Mouse (Mus musculus): ENCODE results near the gene Olfr767. TPM values are rescaled to one million over a fixed set of nuclear protein-coding genes. Genes with fewer than 3 reads are reported as not detected.

Olfr767 gene
- total and polyA plus RNA-seq, 2 experiments: not detected

DNA sequence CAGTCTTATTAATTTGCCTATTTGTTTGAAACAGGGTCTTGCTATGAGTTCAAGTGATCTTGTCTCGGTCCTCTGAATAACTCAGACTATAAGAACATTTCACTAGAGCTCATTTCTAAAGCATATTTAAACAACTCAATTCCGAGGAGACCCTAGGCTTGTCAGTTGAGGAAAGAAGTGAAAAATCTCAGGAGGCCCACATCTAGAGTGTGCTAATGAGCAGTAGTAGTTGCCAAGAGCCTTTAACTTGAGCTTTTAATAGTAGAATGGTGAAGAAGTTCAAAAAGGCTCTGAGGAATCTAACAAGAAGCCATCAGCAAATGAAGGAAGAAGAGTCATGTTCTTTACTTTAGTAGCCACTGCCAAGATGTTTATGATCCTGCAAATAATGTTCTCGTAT is 42.9 kb downstream of the Olfr767 start, which contains the start of gene Olfr764-ps1:
Olfr764-ps1 (minus strand) TSS at position 101 of the 400 bp plus-strand sequence.
- TF ChIP-seq CTCF (IDR thresholded peaks at IDR 0.05; ENCODE audit: low read depth, low read length) (no peak), POLR2A (IDR thresholded peaks at IDR 0.05; ENCODE audit: extremely low read depth, insufficient read depth, low read length) (no peak)
- H3K27ac ChIP-seq (replicated peaks; ENCODE audit: insufficient read depth, low read depth, low read length): no peak within 1 kb of the TSS
- no peaks in the 10 kb centered on the region for H3K79me2 ChIP-seq (ENCODE audit: control insufficient read depth, insufficient read depth, low read length)
- DNase-seq (ENCODE audit: extremely low read depth, low read depth, low spot score): no peak
- H3K4me3 ChIP-seq (ENCODE audit: insufficient read depth, low read depth, low read length): no peak within 1 kb of the TSS
- 71% methylated on average over 3 of the region's 3 CpGs for WGBS
- H3K9ac ChIP-seq (ENCODE audit: low read depth, low read length): no peak within 1 kb of the TSS
- H3K36me3 ChIP-seq (ENCODE audit: control insufficient read depth, insufficient read depth, low read length): no peaks in the 10 kb centered on the region
- no peaks in the 10 kb centered on the region for H3K4me1 ChIP-seq (ENCODE audit: control insufficient read depth, insufficient read depth, low read length)
- no peaks in the 10 kb centered on the region for H3K27me3 ChIP-seq (ENCODE audit: control insufficient read depth, insufficient read depth, low read length)

DNA sequence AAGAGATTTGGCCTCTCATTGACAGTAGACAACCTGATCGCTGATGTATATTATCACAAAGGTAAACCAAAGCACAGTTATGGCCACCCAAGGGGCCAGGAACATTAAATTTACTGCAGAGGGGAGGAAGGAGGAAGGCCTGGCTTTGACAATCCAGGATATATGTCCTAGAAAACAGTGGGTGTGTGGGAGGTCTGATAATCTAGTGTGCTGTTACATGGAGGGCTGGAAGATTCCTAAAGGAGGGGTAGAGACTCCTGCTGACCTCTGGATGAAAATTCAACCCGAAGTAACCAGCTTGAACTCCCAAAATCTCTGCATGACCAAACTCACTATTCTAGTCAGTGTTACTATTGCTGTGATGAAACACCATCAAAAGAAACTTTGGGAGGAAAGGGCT is 54.4 kb downstream of the Olfr767 start:
- DNase-seq (ENCODE audit: extremely low read depth, low read depth, low spot score): no peak
- no peak for TF ChIP-seq CTCF (IDR thresholded peaks at IDR 0.05; ENCODE audit: low read depth, low read length)
- no peak for TF ChIP-seq POLR2A (IDR thresholded peaks at IDR 0.05; ENCODE audit: extremely low read depth, insufficient read depth, low read length)

DNA sequence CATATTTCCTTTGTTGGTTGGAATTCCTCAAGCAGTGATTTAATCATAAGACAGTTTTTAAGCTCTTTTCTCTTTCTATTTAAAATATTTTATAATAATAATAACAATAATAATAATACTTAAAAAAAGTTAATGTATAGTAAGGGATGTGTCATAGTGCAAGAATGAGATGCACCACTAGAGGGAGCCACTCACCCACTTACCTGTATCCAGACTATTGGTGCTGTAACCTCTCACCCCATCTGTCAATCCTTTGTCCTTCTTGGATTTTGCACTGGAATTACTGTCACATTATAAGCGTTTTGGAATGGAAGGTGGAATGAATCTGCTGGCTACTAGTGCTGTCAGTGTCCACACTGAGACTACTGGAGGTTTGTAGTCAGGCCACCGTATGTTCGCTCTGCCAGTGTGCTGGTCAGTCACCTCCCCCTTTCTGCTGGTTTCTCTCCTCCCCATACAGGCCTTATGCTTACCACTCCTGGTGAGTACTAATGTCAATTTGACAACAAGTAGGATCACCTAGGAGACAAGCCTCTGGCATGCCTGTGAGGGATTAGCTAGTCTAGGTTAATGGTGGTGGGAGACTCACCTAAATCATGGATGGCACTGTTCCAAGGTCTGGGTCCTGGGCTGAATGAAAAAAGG is 56.6 kb downstream of the Olfr767 start:
- Histone ChIP-seq H3K27me3 (ENCODE audit: control insufficient read depth, insufficient read depth, low read length) (no peaks in the 10 kb centered on the region), H3K27ac (replicated peaks; ENCODE audit: insufficient read depth, low read depth, low read length) (no peak overlapping the region), H3K9ac (ENCODE audit: low read depth, low read length) (no peak overlapping the region), H3K36me3 (ENCODE audit: control insufficient read depth, insufficient read depth, low read length) (no peaks in the 10 kb centered on the region), H3K79me2 (ENCODE audit: control insufficient read depth, insufficient read depth, low read length) (no peaks in the 10 kb centered on the region), H3K4me1 (ENCODE audit: control insufficient read depth, insufficient read depth, low read length) (no peaks in the 10 kb centered on the region), H3K4me3 (ENCODE audit: insufficient read depth, low read depth, low read length) (no peak overlapping the region)
- DNase-seq (ENCODE audit: extremely low read depth, low read depth, low spot score): peak; percentile 48
- TF ChIP-seq CTCF (IDR thresholded peaks at IDR 0.05; ENCODE audit: low read depth, low read length) (peak; percentile 64), POLR2A (IDR thresholded peaks at IDR 0.05; ENCODE audit: extremely low read depth, insufficient read depth, low read length) (no peak)
- WGBS: 66% methylated on average over 3 of the region's 3 CpGs

More for the DNA sequence above, 54.4 kb downstream of the Olfr767 start:
- WGBS: 79% methylated on average over 2 of the region's 2 CpGs
- Histone ChIP-seq H3K4me3 (ENCODE audit: insufficient read depth, low read depth, low read length) (no peak overlapping the region), H3K4me1 (ENCODE audit: control insufficient read depth, insufficient read depth, low read length) (no peaks in the 10 kb centered on the region), H3K27me3 (ENCODE audit: control insufficient read depth, insufficient read depth, low read length) (no peaks in the 10 kb centered on the region), H3K9ac (ENCODE audit: low read depth, low read length) (no peak overlapping the region), H3K36me3 (ENCODE audit: control insufficient read depth, insufficient read depth, low read length) (no peaks in the 10 kb centered on the region), H3K27ac (replicated peaks; ENCODE audit: insufficient read depth, low read depth, low read length) (no peak overlapping the region), H3K79me2 (ENCODE audit: control insufficient read depth, insufficient read depth, low read length) (no peaks in the 10 kb centered on the region)

Other genes with a start within 250 kb of the Olfr767 start
- 0.09 and 0.13 TPM in 2 replicates for gene Gdf11, start 191.2 kb downstream of the Olfr767 start, total RNA-seq (2014; rRNA removed)
- gene Gdf11, start 191.2 kb downstream of the Olfr767 start, polyA plus RNA-seq (2012; rRNA removed): 0.04 and 0.05 TPM in 2 replicates
- 4.1 and 5.2 TPM in 2 replicates for gene Cd63, start 181.9 kb downstream of the Olfr767 start, total RNA-seq (2014; rRNA removed)
- gene Cd63, start 181.9 kb downstream of the Olfr767 start, polyA plus RNA-seq (2012; rRNA removed): 2.9 and 4.4 TPM in 2 replicates
- 30.4 and 33.8 TPM in 2 replicates for gene Rdh5, start 160.0 kb downstream of the Olfr767 start, total RNA-seq (2014; rRNA removed)
- 86.2 and 91.8 TPM in 2 replicates for gene Rdh5, start 160.0 kb downstream of the Olfr767 start, polyA plus RNA-seq (2012; rRNA removed)
- gene Bloc1s1, start 158.9 kb downstream of the Olfr767 start, total RNA-seq (2014; rRNA removed): 91.1 and 106 TPM in 2 replicates
- gene Bloc1s1, start 158.9 kb downstream of the Olfr767 start, polyA plus RNA-seq (2012; rRNA removed): 192 and 226 TPM in 2 replicates
- gene Itga7, start 149.1 kb downstream of the Olfr767 start, total RNA-seq (2014; rRNA removed): 4.6 and 4.9 TPM in 2 replicates
- 9.5 and 11.0 TPM in 2 replicates for gene Itga7, start 149.1 kb downstream of the Olfr767 start, polyA plus RNA-seq (2012; rRNA removed)
- gene Mettl7b, start 121.9 kb downstream of the Olfr767 start, total RNA-seq (2014; rRNA removed): 639 and 785 TPM in 2 replicates
- 780 and 929 TPM in 2 replicates for gene Mettl7b, start 121.9 kb downstream of the Olfr767 start, polyA plus RNA-seq (2012; rRNA removed)
- 0.07 TPM in 1 of 2 replicates, not detected in the other for gene Olfr9, start 93.5 kb downstream of the Olfr767 start, total RNA-seq (2014; rRNA removed)
- 0.02 TPM in 1 of 2 replicates, not detected in the other for gene Olfr9, start 93.5 kb downstream of the Olfr767 start, polyA plus RNA-seq (2012; rRNA removed)
- not detected in 2 replicates for gene Olfr763, start 72.1 kb downstream of the Olfr767 start, total RNA-seq (2014; rRNA removed)
- gene Olfr763, start 72.1 kb downstream of the Olfr767 start, polyA plus RNA-seq (2012; rRNA removed): not detected in 2 replicates
- not detected in 2 replicates for gene Olfr764-ps1, start 43.0 kb downstream of the Olfr767 start, total RNA-seq (2014; rRNA removed)
- gene Olfr764-ps1, start 43.0 kb downstream of the Olfr767 start, polyA plus RNA-seq (2012; rRNA removed): not detected in 2 replicates
- gene Olfr765, start 32.9 kb downstream of the Olfr767 start, total RNA-seq (2014; rRNA removed): not detected in 2 replicates
- gene Olfr765, start 32.9 kb downstream of the Olfr767 start, polyA plus RNA-seq (2012; rRNA removed): not detected in 2 replicates
- not detected in 2 replicates for gene Olfr766-ps1, start 13.9 kb downstream of the Olfr767 start, total RNA-seq (2014; rRNA removed)
- not detected in 2 replicates for gene Olfr766-ps1, start 13.9 kb downstream of the Olfr767 start, polyA plus RNA-seq (2012; rRNA removed)
- not detected in 2 replicates for gene Olfr768, start 16.5 kb upstream of the Olfr767 start, total RNA-seq (2014; rRNA removed)
- gene Olfr768, start 16.5 kb upstream of the Olfr767 start, polyA plus RNA-seq (2012; rRNA removed): not detected in 2 replicates
- not detected in 2 replicates for gene Olfr769, start 35.0 kb upstream of the Olfr767 start, total RNA-seq (2014; rRNA removed)
- not detected in 2 replicates for gene Olfr769, start 35.0 kb upstream of the Olfr767 start, polyA plus RNA-seq (2012; rRNA removed)
- not detected in 2 replicates for gene Olfr770, start 56.1 kb upstream of the Olfr767 start, total RNA-seq (2014; rRNA removed)
- not detected in 2 replicates for gene Olfr770, start 56.1 kb upstream of the Olfr767 start, polyA plus RNA-seq (2012; rRNA removed)
- not detected in 2 replicates for gene Olfr771, start 81.8 kb upstream of the Olfr767 start, total RNA-seq (2014; rRNA removed)
- not detected in 2 replicates for gene Olfr771, start 81.8 kb upstream of the Olfr767 start, polyA plus RNA-seq (2012; rRNA removed)
- gene Olfr772, start 95.0 kb upstream of the Olfr767 start, total RNA-seq (2014; rRNA removed): not detected in 2 replicates
- not detected in 2 replicates for gene Olfr772, start 95.0 kb upstream of the Olfr767 start, polyA plus RNA-seq (2012; rRNA removed)
- gene Olfr773, start 104.5 kb upstream of the Olfr767 start, total RNA-seq (2014; rRNA removed): not detected in 2 replicates
- gene Olfr773, start 104.5 kb upstream of the Olfr767 start, polyA plus RNA-seq (2012; rRNA removed): not detected in 2 replicates
- gene Olfr774, start 153.3 kb upstream of the Olfr767 start, total RNA-seq (2014; rRNA removed): not detected in 2 replicates
- not detected in 2 replicates for gene Olfr774, start 153.3 kb upstream of the Olfr767 start, polyA plus RNA-seq (2012; rRNA removed)
- gene Olfr775, start 165.5 kb upstream of the Olfr767 start, total RNA-seq (2014; rRNA removed): not detected in 2 replicates
- not detected in 2 replicates for gene Olfr775, start 165.5 kb upstream of the Olfr767 start, polyA plus RNA-seq (2012; rRNA removed)
- gene Olfr776, start 176.2 kb upstream of the Olfr767 start, total RNA-seq (2014; rRNA removed): not detected in 2 replicates
- gene Olfr776, start 176.2 kb upstream of the Olfr767 start, polyA plus RNA-seq (2012; rRNA removed): not detected in 2 replicates
- gene Olfr777, start 188.6 kb upstream of the Olfr767 start, total RNA-seq (2014; rRNA removed): not detected in 2 replicates
- not detected in 2 replicates for gene Olfr777, start 188.6 kb upstream of the Olfr767 start, polyA plus RNA-seq (2012; rRNA removed)
- not detected in 2 replicates for gene Olfr780, start 235.2 kb upstream of the Olfr767 start, total RNA-seq (2014; rRNA removed)
- not detected in 2 replicates for gene Olfr780, start 235.2 kb upstream of the Olfr767 start, polyA plus RNA-seq (2012; rRNA removed)
- gene Olfr781, start 245.9 kb upstream of the Olfr767 start, total RNA-seq (2014; rRNA removed): not detected in 2 replicates
- not detected in 2 replicates for gene Olfr781, start 245.9 kb upstream of the Olfr767 start, polyA plus RNA-seq (2012; rRNA removed)

Data from liver, adult 2 months (tissue).